Mouse (Mus musculus) cerebellum, adult 2 months (tissue): ENCODE results near the gene Fam209. TPM values are rescaled to one million over a fixed set of nuclear protein-coding genes. Genes with fewer than 3 reads are reported as not detected.

Source experiments
- DNase-seq, 2 experiments: peaks; one replicate each; pipeline ENCODE4 v3.0.0; 2021
- H3K27ac ChIP-seq: fragments of 200-500 bp; 2 replicates; pipeline ENCODE4 v1.5.1; 2012; ENCODE audit warnings: low read length, control low read depth, inconsistent platforms; ENCODE audit not compliant: insufficient read depth
- H3K27me3 ChIP-seq: fragments of 200-500 bp; 2 replicates; pipeline ENCODE4 v1.6.1; 2012; ENCODE audit warnings: inconsistent platforms, mild to moderate bottlenecking, low read length, moderate library complexity; ENCODE audit not compliant: control insufficient read depth, insufficient read depth
- H3K4me1 ChIP-seq: fragments of 200-500 bp; 2 replicates; pipeline ENCODE4 v1.6.1; 2011; ENCODE audit warnings: low read length; ENCODE audit not compliant: control insufficient read depth, insufficient read depth
- H3K4me3 ChIP-seq: fragments of 200-500 bp; replicated peaks from 2 replicates; pipeline ENCODE3; 2011; ENCODE audit warnings: mild to moderate bottlenecking, low read depth, low read length, control low read depth; ENCODE audit not compliant: insufficient read depth
- CTCF ChIP-seq: fragments of 200-500 bp; IDR thresholded peaks from 2 replicates; pipeline ENCODE4 v1.5.1; 2011; ENCODE audit warnings: low read depth, mild to moderate bottlenecking, control low read depth, low read length, moderate library complexity, borderline replicate concordance; ENCODE audit not compliant: insufficient read depth
- POLR2A ChIP-seq: fragments of 200-500 bp; IDR thresholded peaks from 2 replicates; pipeline ENCODE4 v1.6.1; 2011; ENCODE audit warnings: low read length, control low read depth, borderline replicate concordance; ENCODE audit not compliant: insufficient read depth
- WGBS: fragments of 180-500 bp; shearing (Covaris S2); methylation state at CpG from one replicate; pipeline ENCODE4 v1.1.7; 2018; 5-methylcytosine and 5-hydroxymethylcytosine counted together
- polyA plus RNA-seq: library from polyadenylated mRNA; depleted of rRNA; stranded (reverse); fragments of >200 nt; gene quantifications from 2 replicates; pipeline ENCODE4 v1.2.3, GENCODE M21; 2012

Fam209 gene
- polyA plus RNA-seq, 1 experiment, result not detected

GRCm38 (mm10) chr2:172447317-172447716 is 25.0 kb upstream of the Fam209 start:
- no peak overlapping the region for H3K27ac ChIP-seq
- no peak for DNase-seq
- no peaks in the 10 kb centered on the region for H3K27me3 ChIP-seq
- H3K4me1 ChIP-seq, result no peaks in the 10 kb centered on the region
- TF ChIP-seq CTCF (peak; percentile 22; the same call in 1 of the 2 replicates), POLR2A (no peak)
- WGBS, result 89% methylated on average over 6 of the region's 6 CpGs
- H3K4me3 ChIP-seq, result no peak overlapping the region

GRCm38 (mm10) chr2:172448329-172448728 is 24.0 kb upstream of the Fam209 start:
- DNase-seq, result no peak
- no peaks in the 10 kb centered on the region for H3K4me1 ChIP-seq
- no peaks in the 10 kb centered on the region for H3K27me3 ChIP-seq
- no peak overlapping the region for H3K27ac ChIP-seq
- WGBS, result 86% methylated on average over 4 of the region's 4 CpGs
- no peak overlapping the region for H3K4me3 ChIP-seq
- no peak for TF ChIP-seq POLR2A

GRCm38 (mm10) chr2:172450640-172451039 is 21.7 kb upstream of the Fam209 start:
- H3K4me1 ChIP-seq, result no peaks in the 10 kb centered on the region
- TF ChIP-seq CTCF (no peak), POLR2A (no peak)
- DNase-seq, result no peak
- H3K27me3 ChIP-seq, result no peaks in the 10 kb centered on the region
- WGBS, result 58% methylated on average over 6 of the region's 6 CpGs
- H3K4me3 ChIP-seq, result no peak overlapping the region
- no peak overlapping the region for H3K27ac ChIP-seq

GRCm38 (mm10) chr2:172452031-172452430 is 20.3 kb upstream of the Fam209 start:
- no peak for DNase-seq
- WGBS, result 96% methylated on average over 4 of the region's 4 CpGs
- TF ChIP-seq CTCF, result no peak
- TF ChIP-seq POLR2A, result no peak
- Histone ChIP-seq H3K27ac (no peak overlapping the region), H3K4me3 (no peak overlapping the region), H3K27me3 (no peaks in the 10 kb centered on the region), H3K4me1 (no peaks in the 10 kb centered on the region; the same call in 1 of the 2 replicates)

- H3K4me3 ChIP-seq, result no peak overlapping the region
- no peak for DNase-seq
- no peaks in the 10 kb centered on the region for H3K27me3 ChIP-seq
- no peaks in the 10 kb centered on the region; the same call in 1 of the 2 replicates for H3K4me1 ChIP-seq
- TF ChIP-seq CTCF (no peak), POLR2A (no peak)
- no peak overlapping the region for H3K27ac ChIP-seq
- 95% methylated on average over 10 of the region's 10 CpGs for WGBS
Observed at GRCm38 (mm10) chr2:172452458-172452857, 19.9 kb upstream of the Fam209 start.

- TF ChIP-seq CTCF, result no peak
- no peak for TF ChIP-seq POLR2A
- Histone ChIP-seq H3K4me3 (no peak within 1 kb of the TSS), H3K27ac (no peak within 1 kb of the TSS), H3K4me1 (peaks cover 3% of the 10 kb centered on the region; the same call in 1 of the 2 replicates), H3K27me3 (no peaks in the 10 kb centered on the region)
- no peak for DNase-seq
- 77% methylated on average over 11 of the region's 11 CpGs for WGBS
Observed at GRCm38 (mm10) chr2:172458496-172458895, 13.8 kb upstream of the Fam209 start, which contains the start of gene Gcnt7. Gene Gcnt7 (minus strand): TSS chr2:172458596.

GRCm38 (mm10) chr2:172460647-172461046 is 11.7 kb upstream of the Fam209 start:
- no peak for DNase-seq
- no peak overlapping the region for H3K4me3 ChIP-seq
- no peaks in the 10 kb centered on the region for H3K27me3 ChIP-seq
- no peak overlapping the region for H3K27ac ChIP-seq
- 83% methylated on average over 2 of the region's 2 CpGs for WGBS
- TF ChIP-seq CTCF, result no peak
- peaks cover 3% of the 10 kb centered on the region; the same call in 1 of the 2 replicates for H3K4me1 ChIP-seq

- peak in 1 of 2 experiments; percentile 17 for DNase-seq
- 80% methylated on average over 4 of the region's 4 CpGs for WGBS
- Histone ChIP-seq H3K4me3 (no peak overlapping the region), H3K4me1 (0 out of 2 replicates have a peak, but pooled peaks cover 3% of the 10 kb centered on the region), H3K27ac (no peak overlapping the region), H3K27me3 (no peaks in the 10 kb centered on the region)
- no peak for TF ChIP-seq POLR2A
Observed at GRCm38 (mm10) chr2:172462813-172463212, 9.5 kb upstream of the Fam209 start.
